Mouse (Mus musculus): Measurements from ENCODE around the gene Nfatc2. TPM values are rescaled to one million over a fixed set of nuclear protein-coding genes. Genes with fewer than 3 reads are reported as not detected.

Gene Nfatc2
- polyA plus RNA-seq (2012; rRNA removed), result 0.15 and 0.16 TPM in 2 replicates

GRCm38 (mm10) chr2:168601491-168602386, at the start of gene Nfatc2:
TSS of gene Nfatc2 (minus strand) at chr2:168601657.

Other genes with a start within 250 kb of the Nfatc2 start
- 7.1 and 8.3 TPM in 2 replicates for gene Atp9a, start 140.8 kb upstream of the Nfatc2 start, polyA plus RNA-seq (2012; rRNA removed)
- gene Sall4, start 166.3 kb upstream of the Nfatc2 start, polyA plus RNA-seq (2012; rRNA removed), result 2.0 and 2.4 TPM in 2 replicates

Measured in liver, embryonic 18 days (tissue).